Mouse (Mus musculus) layer of hippocampus, adult 2 months (tissue): ENCODE measurements around the gene Bglap3. TPM values are rescaled to one million over a fixed set of nuclear protein-coding genes. Genes with fewer than 3 reads are reported as not detected.

Source experiments
- DNase-seq, 2 experiments: peaks; one replicate each; pipeline ENCODE4 v3.0.0; 2022; ENCODE audit warnings: low spot score in 2 of 2
- H3K27ac ChIP-seq: fragments of 200-600 bp; 2 replicates; pipeline ENCODE4 v1.8.1; 2022
- H3K4me3 ChIP-seq: fragments of 200-600 bp; 2 replicates; pipeline ENCODE4 v1.8.1; 2022; ENCODE audit warnings: mild to moderate bottlenecking
- CTCF ChIP-seq: fragments of 200-600 bp; conservative IDR thresholded peaks from 2 replicates; pipeline ENCODE4 v1.8.1; 2022; ENCODE audit warnings: antibody characterized with exemption, mild to moderate bottlenecking, moderate library complexity
- total RNA-seq, 2 experiments: library from RNA; stranded (reverse); gene quantifications; 2 replicates each; pipeline ENCODE4 v1.2.3; 2021

Bglap3 gene
- total RNA-seq, 2 experiments from 2014 or later: 0.36 TPM; not detected in 1

- Histone ChIP-seq H3K4me3 (peak within 1 kb of the TSS; percentile 85), H3K27ac (peak within 1 kb of the TSS; percentile 99)
- TF ChIP-seq CTCF: no peak
- DNase-seq: peak; percentile 95 to 96
These were observed 36.2 kb downstream of the Bglap3 start, which contains the start of the genes Tmem79 and Smg5 for GRCm38 (mm10) chr3:88336058-88337013. TSS of gene Tmem79 (minus strand) at chr3:88336148. TSS of gene Smg5 (plus strand) at chr3:88336260.

GRCm38 (mm10) chr3:88335436-88336053 is 37.0 kb downstream of the Bglap3 start:
- peak overlapping the region; percentile 99 for H3K27ac ChIP-seq
- TF ChIP-seq CTCF: no peak
- DNase-seq: peak in 1 of 2 experiments; percentile 39
- peak overlapping the region; percentile 85 for H3K4me3 ChIP-seq

- H3K27ac ChIP-seq: peak overlapping the region; percentile 99
- no peak for DNase-seq
- H3K4me3 ChIP-seq: peak overlapping the region; percentile 85
- no peak for TF ChIP-seq CTCF
These were observed 37.6 kb downstream of the Bglap3 start for GRCm38 (mm10) chr3:88334902-88335435.

- Histone ChIP-seq H3K4me3 (no peak overlapping the region), H3K27ac (no peak overlapping the region)
- no peak for TF ChIP-seq CTCF
- DNase-seq: no peak
These were observed 38.4 kb downstream of the Bglap3 start for GRCm38 (mm10) chr3:88334029-88334658.

- DNase-seq: no peak
- TF ChIP-seq CTCF: peak; percentile 82
These were observed 41.3 kb downstream of the Bglap3 start for GRCm38 (mm10) chr3:88331282-88331681.

GRCm38 (mm10) chr3:88328956-88329355 is 43.6 kb downstream of the Bglap3 start:
- TF ChIP-seq CTCF: no peak
- no peak for DNase-seq
- H3K27ac ChIP-seq: no peak overlapping the region
- H3K4me3 ChIP-seq: no peak overlapping the region

More at GRCm38 (mm10) chr3:88331282-88331681, 41.3 kb downstream of the Bglap3 start:
- Histone ChIP-seq H3K27ac (no peak overlapping the region), H3K4me3 (no peak overlapping the region)

- peak within 1 kb of the TSS; percentile 84 for H3K27ac ChIP-seq
- peak within 1 kb of the TSS; percentile 89 for H3K4me3 ChIP-seq
- no peak for TF ChIP-seq CTCF
- DNase-seq: peak; percentile 55 to 56
These were observed 47.6 kb downstream of the Bglap3 start, which contains the start of gene Glmp for GRCm38 (mm10) chr3:88324951-88325405. TSS of gene Glmp (plus strand) at chr3:88325023.

Other genes starting within 250 kb of the Bglap3 start
- 100 to 1,000 TPM; 206 to 210 TPM for gene Mef2d, start 230.4 kb downstream of the Bglap3 start, total RNA-seq
- gene Rhbg, start 118.0 kb downstream of the Bglap3 start, total RNA-seq: not detected
- gene Gm38392, start 85.5 kb downstream of the Bglap3 start, total RNA-seq: under 1 TPM in 1 of 2 experiments, not detected in 1; 0.59 TPM
- gene Tsacc, start 75.7 kb downstream of the Bglap3 start, total RNA-seq: 1 to 10 TPM; 3.0 to 5.2 TPM
- 100 to 1,000 TPM; 171 to 193 TPM for gene Cct3, start 75.6 kb downstream of the Bglap3 start, total RNA-seq
- 10 to 100 TPM; 68.9 to 77.9 TPM for gene Glmp, start 47.7 kb downstream of the Bglap3 start, total RNA-seq
- 1 to 10 TPM in 1 of 2 experiments, under 1 TPM in 1; 0.64 to 1.1 TPM for gene Tmem79, start 36.6 kb downstream of the Bglap3 start, total RNA-seq
- 10 to 100 TPM; 72.7 to 82.2 TPM for gene Smg5, start 36.5 kb downstream of the Bglap3 start, total RNA-seq
- 10 to 100 TPM; 14.8 to 16.5 TPM for gene Paqr6, start 8.2 kb downstream of the Bglap3 start, total RNA-seq
- not detected for gene Bglap2, start 6.0 kb upstream of the Bglap3 start, total RNA-seq
- gene Bglap, start 11.7 kb upstream of the Bglap3 start, total RNA-seq: under 1 TPM in 1 of 2 experiments, not detected in 1; 0.96 TPM
- gene Pmf1, start 37.6 kb upstream of the Bglap3 start, total RNA-seq: 1 to 10 TPM; 6.4 to 6.8 TPM
- gene Slc25a44, start 52.4 kb upstream of the Bglap3 start, total RNA-seq: 10 to 100 TPM; 69.5 to 71.8 TPM
- gene Sema4a, start 88.4 kb upstream of the Bglap3 start, total RNA-seq: 10 to 100 TPM; 37.0 to 42.9 TPM
- 10 to 100 TPM; 34.6 to 36.1 TPM for gene Lmna, start 137.2 kb upstream of the Bglap3 start, total RNA-seq
- 1 to 10 TPM; 2.8 to 3.7 TPM for gene Mex3a, start 159.7 kb upstream of the Bglap3 start, total RNA-seq
- not detected for gene Rab25, start 175.6 kb upstream of the Bglap3 start, total RNA-seq
- 100 to 1,000 TPM in 1 of 2 experiments, 10 to 100 TPM in 1; 96.0 to 106 TPM for gene Lamtor2, start 180.3 kb upstream of the Bglap3 start, total RNA-seq
- 100 to 1,000 TPM; 110 to 116 TPM for gene Ubqln4, start 181.0 kb upstream of the Bglap3 start, total RNA-seq
- gene Ssr2, start 203.1 kb upstream of the Bglap3 start, total RNA-seq: 10 to 100 TPM; 86.8 to 91.6 TPM
- 100 to 1,000 TPM; 268 to 283 TPM for gene Arhgef2, start 233.2 kb upstream of the Bglap3 start, total RNA-seq